Mouse (Mus musculus) left cerebral cortex, postnatal 25 days (tissue): ENCODE data around the gene Mrps5. TPM values are rescaled to one million over a fixed set of nuclear protein-coding genes. Genes with fewer than 3 reads are reported as not detected.
A peak's percentile ranks its signal among the peaks of the same experiment; 100 is the strongest.

Source experiments
- DNase-seq, 2 experiments: peaks; one replicate each; pipeline ENCODE4 v3.0.0; 2022; ENCODE audit warnings: low spot score in 2 of 2, mixed read lengths in 1 of 2
- intact Hi-C: fragments of 180-260 bp; cut with DNase I; formaldehyde crosslinking; loops from one replicate; pipeline ENCODE4 v1.15.1; 2025
- total RNA-seq, 2 experiments: library from RNA; stranded (reverse); gene quantifications; 2 replicates each; pipeline ENCODE4 v1.2.3; 2021

The Mrps5 gene
- total RNA-seq, 2 experiments from 2014 or later = 87.7 to 89.0 TPM

- intact Hi-C loops = loop anchor here (2.0 to 10.0 kb wide), 3 partner anchors 60 to 236 kb away; no protein-coding TSS in a partner anchor
- DNase-seq = no peak
Observed at GRCm38 (mm10) chr2:127608986-127609385, 22.0 kb downstream of the Mrps5 start.

GRCm38 (mm10) chr2:127611386-127611785, 24.4 kb downstream of the Mrps5 start:
- intact Hi-C loops = no loop called here
- no peak for DNase-seq

GRCm38 (mm10) chr2:127612288-127612687, 25.3 kb downstream of the Mrps5 start:
- peak in 1 of 2 experiments; percentile 21 for DNase-seq
- intact Hi-C loops = no loop called here

- DNase-seq = no peak
- intact Hi-C loops = no loop called here
Observed at GRCm38 (mm10) chr2:127619311-127619710, 32.3 kb downstream of the Mrps5 start.

GRCm38 (mm10) chr2:127622065-127622464, 35.0 kb downstream of the Mrps5 start:
- intact Hi-C loops = no loop called here
- DNase-seq = no peak

GRCm38 (mm10) chr2:127624786-127625185, 37.8 kb downstream of the Mrps5 start:
- no peak for DNase-seq
- intact Hi-C loops = no loop called here

GRCm38 (mm10) chr2:127625659-127626058, 38.6 kb downstream of the Mrps5 start:
- intact Hi-C loops = no loop called here
- DNase-seq = no peak

GRCm38 (mm10) chr2:127627354-127627753, 40.3 kb downstream of the Mrps5 start:
- intact Hi-C loops = no loop called here
- DNase-seq = peak in 1 of 2 experiments; percentile 44

- DNase-seq = no peak
- intact Hi-C loops = no loop called here
Observed at GRCm38 (mm10) chr2:127627990-127628570, 41.1 kb downstream of the Mrps5 start.

- intact Hi-C loops = no loop called here
- no peak for DNase-seq
Observed at GRCm38 (mm10) chr2:127632601-127633000, 45.6 kb downstream of the Mrps5 start.

GRCm38 (mm10) chr2:127635581-127635980, 48.6 kb downstream of the Mrps5 start:
- intact Hi-C loops = no loop called here
- no peak for DNase-seq

- intact Hi-C loops = no loop called here
- DNase-seq = no peak
Observed at GRCm38 (mm10) chr2:127638973-127639372, 52.0 kb downstream of the Mrps5 start.

- intact Hi-C loops = no loop called here
- no peak for DNase-seq
Observed at GRCm38 (mm10) chr2:127643728-127644704, 57.0 kb downstream of the Mrps5 start.

GRCm38 (mm10) chr2:127646875-127647274, 59.9 kb downstream of the Mrps5 start:
- DNase-seq = no peak
- intact Hi-C loops = no loop called here

GRCm38 (mm10) chr2:127648145-127648544, 61.1 kb downstream of the Mrps5 start:
- DNase-seq = no peak
- intact Hi-C loops = no loop called here

GRCm38 (mm10) chr2:127649921-127650320, 62.9 kb downstream of the Mrps5 start:
- intact Hi-C loops = no loop called here
- no peak for DNase-seq

- no peak for DNase-seq
- intact Hi-C loops = no loop called here
Observed at GRCm38 (mm10) chr2:127651601-127652000, 64.6 kb downstream of the Mrps5 start.

GRCm38 (mm10) chr2:127652335-127652734, 65.3 kb downstream of the Mrps5 start:
- intact Hi-C loops = no loop called here
- no peak for DNase-seq

- DNase-seq = no peak
- intact Hi-C loops = no loop called here
Observed at GRCm38 (mm10) chr2:127652805-127653204, 65.8 kb downstream of the Mrps5 start.

GRCm38 (mm10) chr2:127654786-127655185, 67.8 kb downstream of the Mrps5 start:
- intact Hi-C loops = no loop called here
- no peak for DNase-seq

GRCm38 (mm10) chr2:127655419-127655818, 68.4 kb downstream of the Mrps5 start:
- intact Hi-C loops = no loop called here
- DNase-seq = no peak
